Mouse (Mus musculus) gastrocnemius, postnatal 36 days (tissue): ENCODE measurements at regions not wholly inside any gene's neighbourhood (a gene's known extent, or its start where the extent isn't known, plus 50 kb on each side); places are given as distances from the start of the nearest gene placed in this dataset.

Experiments
- DNase-seq, 2 experiments: peaks; one replicate each; pipeline ENCODE4 v3.0.0; 2022
- intact Hi-C: fragments of 180-260 bp; cut with DNase I; formaldehyde crosslinking; loops from one replicate; pipeline ENCODE4 v1.15.1; 2025

DNA sequence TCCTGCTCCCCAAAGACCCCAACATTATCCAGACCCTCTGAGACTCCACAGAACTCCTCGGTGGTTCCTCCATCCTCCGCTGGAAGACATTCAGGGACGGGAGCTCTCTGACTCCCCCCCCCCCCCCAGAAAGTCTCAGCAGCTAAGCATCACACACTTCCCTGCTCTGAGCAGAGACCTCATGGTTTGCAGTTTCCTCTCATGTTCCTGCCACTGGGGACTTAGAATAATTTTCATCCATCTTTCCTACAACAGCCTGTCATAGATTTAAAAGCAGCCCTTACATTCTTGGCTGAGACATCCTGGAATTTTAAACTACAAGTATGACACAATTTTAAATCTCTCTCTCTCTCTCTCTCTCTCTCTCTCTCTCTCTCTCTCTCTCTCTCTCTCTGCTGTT lies 69.2 kb downstream of the Gpr65 start:
- DNase-seq: no peak
- intact Hi-C loops: no loop called here

DNA sequence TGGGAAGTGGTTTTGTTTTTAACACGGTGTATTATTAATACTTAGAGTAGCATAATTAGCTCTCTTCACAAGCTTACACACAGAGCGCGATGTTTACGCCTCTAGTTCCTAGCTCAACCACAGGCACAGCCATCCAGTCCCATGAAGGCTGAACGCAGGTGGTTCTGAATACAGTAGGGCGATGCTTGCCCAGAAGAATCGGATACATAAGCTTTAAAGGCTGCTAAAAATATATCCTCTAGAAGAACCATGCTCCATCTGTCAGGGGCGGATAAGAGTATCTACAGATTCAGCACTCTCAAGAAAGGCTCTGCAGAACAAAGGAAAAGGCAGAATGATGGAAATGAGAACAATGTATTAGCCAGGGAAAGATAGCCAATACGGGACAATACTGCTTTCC lies 71.1 kb downstream of the Gpr65 start:
- no peak for DNase-seq
- intact Hi-C loops: no loop called here

DNA sequence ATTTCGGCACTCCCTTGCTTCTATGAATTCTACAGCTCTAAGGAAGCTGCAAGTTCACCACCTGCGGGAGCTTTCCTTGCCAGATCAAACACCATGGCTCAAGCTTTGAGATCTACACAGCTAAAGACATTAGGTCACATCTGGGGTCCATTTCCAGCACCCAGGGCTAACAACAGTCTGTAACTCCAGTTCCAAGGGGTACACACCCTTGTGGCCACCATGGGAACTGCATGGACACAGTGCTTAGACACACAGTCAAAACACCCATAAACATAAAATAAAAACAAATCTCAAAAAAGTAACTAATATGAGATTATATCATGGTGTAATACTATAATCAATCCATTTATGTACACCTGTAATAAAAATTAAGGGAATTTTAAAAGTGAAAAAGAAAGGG lies 73.7 kb downstream of the Gpr65 start:
- no peak for DNase-seq
- intact Hi-C loops: no loop called here

DNA sequence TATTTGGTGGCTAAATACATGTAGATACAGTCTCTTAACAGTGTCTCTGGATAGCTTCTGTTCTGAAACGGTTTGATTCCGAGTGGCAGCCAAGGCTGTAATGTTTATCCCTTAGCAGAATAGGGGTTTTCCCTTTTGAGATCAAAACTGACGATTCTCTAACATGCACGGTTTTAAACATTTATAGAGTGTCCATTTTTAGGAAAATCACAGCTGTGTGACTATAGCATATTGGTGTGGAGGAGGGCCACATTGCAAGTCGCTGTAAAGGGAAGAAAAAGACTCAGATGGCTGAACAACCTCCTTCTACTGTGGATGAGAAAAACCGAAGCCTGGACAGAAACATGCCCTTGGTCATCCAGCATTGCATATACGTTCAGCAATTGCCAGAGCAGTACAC lies 75.2 kb downstream of the Gpr65 start:
- intact Hi-C loops: no loop called here
- DNase-seq: no peak

DNA sequence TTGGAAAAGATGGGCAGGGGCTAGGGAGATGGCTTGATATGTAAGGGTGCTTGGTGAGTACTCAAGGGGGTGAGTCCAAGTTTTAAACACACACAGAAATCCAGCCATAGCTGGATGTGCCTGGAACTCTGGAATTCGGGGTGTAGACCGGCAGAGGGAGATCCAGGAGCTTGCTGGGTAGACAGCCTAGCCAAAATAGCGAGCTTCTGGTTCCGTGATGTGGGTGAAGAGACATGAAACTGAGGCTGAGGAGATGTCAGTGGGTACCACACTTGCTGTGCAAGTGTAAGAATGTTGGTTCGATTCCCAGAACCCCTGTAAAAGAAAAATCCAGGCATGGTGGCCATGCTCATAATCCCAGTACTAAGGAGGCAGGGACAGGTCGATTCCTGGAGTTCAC lies 78.6 kb downstream of the Gpr65 start:
- no peak for DNase-seq
- intact Hi-C loops: loop anchor here (2.0 to 5.0 kb wide), 2 partner anchors 66 to 135 kb away; no protein-coding TSS in a partner anchor

DNA sequence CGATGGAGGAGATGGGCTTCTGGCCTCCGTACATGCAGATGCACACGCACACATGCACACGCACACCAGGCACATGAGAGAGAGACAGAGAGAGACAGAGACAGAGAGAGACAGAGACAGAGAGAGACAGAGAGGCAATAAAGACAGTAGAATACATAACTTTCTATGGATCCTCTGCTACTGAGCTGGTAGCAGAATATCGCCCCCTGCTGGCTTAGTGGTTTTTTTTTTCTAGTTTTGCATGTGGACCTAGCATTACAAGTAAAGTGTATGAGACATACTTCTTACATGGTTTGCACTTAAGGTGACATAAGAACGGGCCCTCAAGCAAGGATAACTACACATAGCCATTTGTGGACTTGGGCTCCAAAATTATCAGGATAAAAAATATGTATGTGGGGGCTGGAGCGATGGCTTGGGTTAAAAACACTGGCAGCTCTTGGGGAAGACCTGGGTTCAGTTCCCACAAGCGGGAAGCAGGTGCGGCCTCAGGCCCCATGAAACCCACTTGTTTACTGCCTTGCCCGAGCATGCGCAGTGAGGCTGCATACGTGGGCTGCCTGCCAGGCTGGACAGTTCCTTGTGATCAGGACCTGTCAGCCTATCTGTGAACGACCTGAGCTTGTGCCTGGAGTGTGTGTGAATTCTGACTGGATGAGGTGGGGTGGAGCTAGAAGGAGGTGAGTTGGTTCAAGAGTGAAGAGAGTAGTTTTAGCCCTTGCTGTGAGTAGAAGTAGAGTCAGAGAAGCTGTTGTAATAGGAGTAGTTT lies 79.3 kb downstream of the Gpr65 start:
- intact Hi-C loops: loop anchor here (2.0 to 5.0 kb wide), 2 partner anchors 67 to 135 kb away; no protein-coding TSS in a partner anchor
- no peak for DNase-seq

DNA sequence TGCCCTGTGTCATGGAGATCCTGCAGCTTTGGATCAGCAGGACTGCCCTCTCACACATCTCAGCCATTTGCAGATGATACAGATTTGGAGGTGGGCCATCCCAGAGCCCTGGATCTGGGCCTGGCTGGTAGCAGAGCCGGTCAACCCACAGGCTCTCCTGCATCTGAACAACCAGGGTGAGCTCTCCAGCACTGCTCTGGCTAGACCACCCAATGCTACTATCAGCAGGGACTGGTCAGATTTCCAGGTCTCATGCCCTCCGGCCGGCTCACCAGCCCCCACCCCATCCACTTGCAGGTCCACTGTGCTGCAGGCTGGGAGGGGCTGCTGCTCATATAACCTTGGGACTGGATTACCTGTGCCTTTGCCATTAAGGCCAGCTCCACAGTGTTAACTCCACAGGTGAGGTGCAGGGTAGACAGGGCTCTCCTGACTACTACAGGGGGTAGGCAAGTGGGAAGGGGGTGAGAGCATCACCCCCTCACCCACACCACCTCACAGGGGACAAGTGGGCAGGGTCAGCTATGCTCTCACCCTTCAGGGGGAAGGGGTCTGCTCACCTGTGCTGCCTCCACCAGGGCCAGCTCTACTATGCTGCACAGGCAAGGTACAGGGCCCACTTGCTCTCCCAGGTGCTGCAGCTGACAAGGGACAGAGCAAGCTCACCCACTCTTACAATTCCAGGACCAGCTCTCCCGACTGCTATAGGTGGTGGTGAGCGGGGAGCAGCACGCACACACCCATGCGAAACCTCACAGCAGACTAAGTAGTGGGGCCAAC lies 81.6 kb downstream of the Gpr65 start:
- intact Hi-C loops: loop anchor here (5.0 kb wide), 1 partner anchor 138 kb away; no protein-coding TSS in a partner anchor
- DNase-seq: no peak

DNA sequence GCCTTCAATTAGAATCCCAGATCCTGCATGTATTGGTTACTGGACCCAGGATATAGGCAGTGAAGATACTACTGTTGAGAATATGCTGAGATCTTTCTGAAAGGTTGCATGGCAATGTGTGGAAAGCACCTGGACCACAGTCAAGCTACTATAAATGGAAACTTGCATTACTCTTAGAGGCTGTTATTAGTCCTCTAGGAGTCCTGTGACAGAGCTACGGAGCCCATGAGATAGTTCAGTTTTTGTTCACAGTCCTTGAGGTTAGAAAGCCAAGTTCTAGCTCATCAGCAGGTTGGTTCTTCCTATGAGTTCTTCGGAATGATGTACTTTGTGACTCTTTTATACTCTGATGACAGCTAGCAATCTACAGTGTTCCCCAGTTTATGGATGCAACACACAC lies 84.0 kb downstream of the Gpr65 start:
- intact Hi-C loops: no loop called here
- DNase-seq: no peak

DNA sequence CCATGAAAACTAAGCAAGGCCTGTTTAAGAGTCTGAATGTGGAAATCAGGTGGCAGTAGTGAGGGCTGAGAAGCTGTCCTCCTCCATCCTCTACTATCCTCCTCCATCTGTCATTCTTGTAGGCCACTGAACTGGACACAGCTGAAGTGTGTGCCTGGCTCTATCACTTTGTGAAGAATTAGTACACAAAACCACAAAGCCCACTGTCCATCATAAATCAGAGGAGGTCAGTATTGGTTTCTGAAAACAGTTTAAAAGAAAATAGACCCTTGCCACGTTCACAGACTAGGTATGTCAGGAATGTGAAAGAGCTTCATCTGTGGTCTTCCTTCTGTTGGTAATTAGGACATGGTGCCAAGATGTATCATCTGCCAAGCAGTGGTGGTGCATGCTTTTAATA lies 86.1 kb downstream of the Gpr65 start:
- DNase-seq: no peak
- intact Hi-C loops: no loop called here

DNA sequence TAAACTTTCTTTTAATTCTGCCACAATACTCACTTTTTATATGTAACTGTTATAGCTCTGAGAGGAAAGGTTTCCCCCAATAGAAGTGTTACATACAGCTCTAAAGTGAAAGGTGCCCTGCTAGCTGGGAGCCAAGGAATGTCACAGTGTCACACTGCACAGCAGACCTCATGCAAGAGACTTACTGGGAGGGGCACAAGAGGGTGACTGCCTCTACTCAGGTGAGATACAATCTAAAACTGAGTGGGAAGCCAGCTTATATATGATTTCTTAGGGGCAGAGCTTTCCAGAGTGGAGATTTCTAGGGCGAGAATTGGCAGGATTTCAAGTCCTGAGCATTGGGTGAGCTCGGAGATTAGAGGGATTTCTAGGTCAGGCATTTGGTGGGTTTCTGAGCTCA lies 99.1 kb downstream of the Gpr65 start:
- intact Hi-C loops: no loop called here
- DNase-seq: no peak

DNA sequence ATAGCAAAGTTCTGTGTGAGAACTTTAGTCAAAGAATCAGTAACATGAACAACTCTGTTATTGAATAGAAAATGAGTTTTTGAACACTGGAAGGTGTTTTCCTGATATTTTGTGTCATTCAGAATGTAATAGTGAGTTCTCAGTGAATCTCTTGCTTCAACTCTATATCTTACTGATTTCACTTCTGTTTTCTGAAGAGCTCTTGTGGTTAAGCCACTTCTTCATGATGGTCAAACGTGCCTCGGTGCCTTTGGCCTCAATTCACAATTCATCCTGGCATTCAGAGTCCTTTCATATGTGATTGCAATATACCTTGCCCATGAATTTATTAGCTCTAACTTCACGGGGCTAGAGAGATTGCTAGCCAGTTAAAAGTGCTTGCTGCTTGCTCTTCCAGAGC lies 102.3 kb downstream of the Gpr65 start:
- intact Hi-C loops: no loop called here
- DNase-seq: no peak

DNA sequence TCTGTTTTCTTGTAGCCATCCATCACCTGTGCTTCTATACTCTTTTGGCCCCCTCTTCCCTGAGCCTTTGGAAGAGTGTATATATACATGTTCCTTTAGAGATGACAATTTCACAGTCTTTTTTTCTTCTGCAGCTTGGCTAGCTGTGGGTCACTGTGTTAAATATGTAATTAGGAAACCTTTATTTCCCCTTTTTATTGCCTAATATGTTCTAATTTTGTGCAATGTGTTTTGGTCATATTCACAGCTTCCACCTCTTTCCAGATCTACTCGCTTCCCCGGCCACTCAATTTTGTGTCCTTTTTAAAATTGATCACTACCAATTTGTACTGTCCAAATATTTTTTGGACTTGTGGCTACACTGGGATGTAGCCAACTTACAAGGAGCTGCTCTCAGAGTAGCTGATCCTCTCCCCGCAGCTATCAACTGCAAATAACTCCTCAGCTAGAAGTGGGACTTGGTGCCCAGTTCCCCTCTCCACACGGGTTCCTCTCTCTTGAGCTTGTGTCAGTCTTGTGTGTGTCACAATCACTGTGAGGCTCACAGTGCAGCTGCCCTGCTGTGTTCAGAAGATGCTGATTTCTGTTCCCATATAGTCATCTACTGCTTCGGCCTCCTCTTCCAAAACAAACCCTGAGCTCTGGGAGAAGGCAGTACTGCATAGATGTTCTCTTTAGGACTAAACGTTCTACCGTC lies 106.9 kb downstream of the Gpr65 start:
- intact Hi-C loops: no loop called here
- no peak for DNase-seq
